Mouse (Mus musculus) E14TG2a.4 (cell line): ENCODE measurements around the gene Cnga1.

ENCODE experiments used
- CTCF ChIP-seq: conservative IDR thresholded peaks from 2 replicates; pipeline ENCODE4 v1.5.1; 2014; ENCODE audit warnings: low read length
- NANOG ChIP-seq: IDR thresholded peaks from 2 replicates; pipeline ENCODE4 v1.6.1; 2014; ENCODE audit warnings: borderline replicate concordance, low read length, mixed read lengths
- POU5F1 ChIP-seq: IDR thresholded peaks from 2 replicates; pipeline ENCODE4 v1.6.1; 2014; ENCODE audit warnings: low read length, borderline replicate concordance

- TF ChIP-seq CTCF, result no peak
- TF ChIP-seq NANOG, result no peak
- no peak for TF ChIP-seq POU5F1
These were observed 9.2 kb downstream of the Cnga1 start for GRCm38 (mm10) chr5:72634791-72635271.
